ENCODE assay signal across 8 mouse cellular contexts in genomic region chr10:121365781-121366272, GRCm38 (mm10). TPM values are rescaled to one million over a fixed set of nuclear protein-coding genes. Genes with fewer than 3 reads are reported as not detected.
DNase-seq lines count a peak whose midpoint lies in the region; ATAC-seq lines count a peak whose summit lies in the region.

No protein-coding gene starts in this region.

- 14% methylated on average over 9 of the region's 9 CpGs for WGBS in forebrain, embryonic 16.5 days
- WGBS in intestine, embryonic 16.5 days, result 10% methylated on average over 9 of the region's 9 CpGs
- WGBS in lung, embryonic 16.5 days, result 13% methylated on average over 9 of the region's 9 CpGs

- no peak overlapping the region for H3K27ac ChIP-seq in forebrain, embryonic 16.5 days (ENCODE audit: low read length)
- H3K27ac ChIP-seq in intestine, embryonic 16.5 days (ENCODE audit: low read length), result no peak overlapping the region
- no peak overlapping the region for H3K27ac ChIP-seq in lung, embryonic 16.5 days (ENCODE audit: low read length)

- H3K27me3 ChIP-seq in forebrain, embryonic 16.5 days (replicated peaks; ENCODE audit: control insufficient read depth, insufficient read depth, low read length), result no peaks in the 10 kb centered on the region
- H3K27me3 ChIP-seq in intestine, embryonic 16.5 days (replicated peaks; ENCODE audit: control insufficient read depth, insufficient read depth, low read length), result no peaks in the 10 kb centered on the region
- no peaks in the 10 kb centered on the region for H3K27me3 ChIP-seq in lung, embryonic 16.5 days (ENCODE audit: control insufficient read depth, insufficient read depth, low read depth, low read length)

- no peak for ATAC-seq in forebrain, embryonic 16.5 days
- peak; percentile 22 for ATAC-seq in intestine, embryonic 16.5 days
- ATAC-seq in lung, embryonic 16.5 days (ENCODE audit: low read depth), result no peak

- peak; percentile 73 for DNase-seq in adrenal gland, adult 2 months
- DNase-seq in adrenal gland, adult 18-20 months (ENCODE audit: low spot score in 2 of 2), result no peak
- peak; percentile 65 for DNase-seq in MN1 (ENCODE audit: low spot score)
- peak; percentile 56 for DNase-seq in skeletal muscle tissue, adult 2 months (ENCODE audit: low read depth, low spot score)
- DNase-seq in ovary, postnatal 10 days (ENCODE audit: low spot score), result no peak

- peak overlapping the region; percentile 72 for H3K9ac ChIP-seq in forebrain, embryonic 16.5 days (replicated peaks; ENCODE audit: low read depth, low read length)
- peak overlapping the region; percentile 89 for H3K9ac ChIP-seq in intestine, embryonic 16.5 days (ENCODE audit: low read depth, low read length)
- peak overlapping the region; percentile 87 for H3K9ac ChIP-seq in lung, embryonic 16.5 days (ENCODE audit: low read length)

- peak overlapping the region; percentile 72 for H3K4me3 ChIP-seq in forebrain, embryonic 16.5 days (replicated peaks; ENCODE audit: low read length)
- H3K4me3 ChIP-seq in intestine, embryonic 16.5 days (ENCODE audit: low read length), result peak overlapping the region; percentile 85
- H3K4me3 ChIP-seq in lung, embryonic 16.5 days (ENCODE audit: low read length), result peak overlapping the region; percentile 91

- H3K4me2 ChIP-seq in forebrain, embryonic 16.5 days (ENCODE audit: low read length), result peak overlapping the region; percentile 89
- peak overlapping the region; percentile 90 for H3K4me2 ChIP-seq in intestine, embryonic 16.5 days (ENCODE audit: low read depth, low read length)
- peak overlapping the region; percentile 96 for H3K4me2 ChIP-seq in lung, embryonic 16.5 days (ENCODE audit: low read depth, low read length)

- H3K4me1 ChIP-seq in forebrain, embryonic 16.5 days (replicated peaks; ENCODE audit: control insufficient read depth, insufficient read depth, low read length), result peaks cover 18% of the 10 kb centered on the region
- H3K4me1 ChIP-seq in intestine, embryonic 16.5 days (ENCODE audit: control insufficient read depth, insufficient read depth, low read length), result peaks cover 18% of the 10 kb centered on the region
- H3K4me1 ChIP-seq in lung, embryonic 16.5 days (replicated peaks; ENCODE audit: control insufficient read depth, insufficient read depth, low read length), result peaks cover 14% of the 10 kb centered on the region

- no peaks in the 10 kb centered on the region for H3K9me3 ChIP-seq in forebrain, embryonic 16.5 days (ENCODE audit: control insufficient read depth, low read length)
- H3K9me3 ChIP-seq in intestine, embryonic 16.5 days (ENCODE audit: control insufficient read depth, low read length), result no peaks in the 10 kb centered on the region
- H3K9me3 ChIP-seq in lung, embryonic 16.5 days (ENCODE audit: control insufficient read depth, low read length), result no peaks in the 10 kb centered on the region

- H3K36me3 ChIP-seq in forebrain, embryonic 16.5 days (ENCODE audit: control insufficient read depth, insufficient read depth), result no peaks in the 10 kb centered on the region
- H3K36me3 ChIP-seq in intestine, embryonic 16.5 days (ENCODE audit: control insufficient read depth, insufficient read depth, low read length), result peaks cover 6% of the 10 kb centered on the region
- H3K36me3 ChIP-seq in lung, embryonic 16.5 days (ENCODE audit: control insufficient read depth, insufficient read depth, low read length), result peaks cover 2% of the 10 kb centered on the region; the same call in 1 of the 2 replicates

RNA-seq across cellular contexts. Expression of gene Gns, which starts 0.9 kb away (rescaled TPM):
- 100 to 1,000 TPM; 169 to 240 TPM for total RNA-seq in adrenal gland, adult 2 months (2021)
- 657 and 731 TPM in 2 replicates for polyA plus RNA-seq in adrenal gland, adult 2 months (2012; rRNA removed)
- 100 to 1,000 TPM; 154 to 231 TPM for total RNA-seq in adrenal gland, adult 18-20 months (2021)
- 35.2 and 35.6 TPM in 2 replicates for polyA plus RNA-seq in forebrain, embryonic 16.5 days (2015; fragmentation: Nextera tagmentation; extraction: Ambion mirVana)
- polyA plus RNA-seq in intestine, embryonic 16.5 days (2015; fragmentation: Nextera tagmentation; extraction: Ambion mirVana), result 43.3 and 50.4 TPM in 2 replicates
- 38.2 and 38.8 TPM in 2 replicates for polyA plus RNA-seq in lung, embryonic 16.5 days (2015; fragmentation: Nextera tagmentation; extraction: Ambion mirVana)

RNA-seq across cellular contexts. Expression of gene Tbc1d30, which starts 14.7 kb away (rescaled TPM):
- total RNA-seq in adrenal gland, adult 2 months (2021), result 1 to 10 TPM; 2.9 to 8.7 TPM
- polyA plus RNA-seq in adrenal gland, adult 2 months (2012; rRNA removed), result 0.57 and 1.5 TPM in 2 replicates
- 1 to 10 TPM; 2.6 to 8.3 TPM for total RNA-seq in adrenal gland, adult 18-20 months (2021)
- polyA plus RNA-seq in forebrain, embryonic 16.5 days (2015; fragmentation: Nextera tagmentation; extraction: Ambion mirVana), result 11.5 and 12.5 TPM in 2 replicates
- polyA plus RNA-seq in intestine, embryonic 16.5 days (2015; fragmentation: Nextera tagmentation; extraction: Ambion mirVana), result 3.5 and 4.3 TPM in 2 replicates
- polyA plus RNA-seq in lung, embryonic 16.5 days (2015; fragmentation: Nextera tagmentation; extraction: Ambion mirVana), result 2.8 and 3.0 TPM in 2 replicates

Comparison
In these comparisons a context has a peak if more than half of its experiments do, and no peak if none do; other contexts are left out.
1. DNase-seq: peak in adrenal gland, adult 2 months (single experiment), MN1 (single experiment) and skeletal muscle tissue, adult 2 months (single experiment); none in adrenal gland, adult 18-20 months (0 of 2) and ovary, postnatal 10 days (single experiment).
2. RNA of gene Gns, which starts 0.9 kb away (polyA plus RNA-seq): 657 to 731 TPM in adrenal gland, adult 2 months; 43.3 to 50.4 TPM in intestine, embryonic 16.5 days, 38.2 to 38.8 TPM in lung, embryonic 16.5 days and 35.2 to 35.6 TPM in forebrain, embryonic 16.5 days; every median in the first group is over 10 times any median in the second.
3. Peak in every context shown above with its lines, with median percentiles within 50 percentile points of each other: H3K4me2 ChIP-seq, H3K4me3 ChIP-seq and H3K9ac ChIP-seq.